Mouse (Mus musculus): ENCODE measurements around the gene Vps35l.

Vps35l gene

DNA sequence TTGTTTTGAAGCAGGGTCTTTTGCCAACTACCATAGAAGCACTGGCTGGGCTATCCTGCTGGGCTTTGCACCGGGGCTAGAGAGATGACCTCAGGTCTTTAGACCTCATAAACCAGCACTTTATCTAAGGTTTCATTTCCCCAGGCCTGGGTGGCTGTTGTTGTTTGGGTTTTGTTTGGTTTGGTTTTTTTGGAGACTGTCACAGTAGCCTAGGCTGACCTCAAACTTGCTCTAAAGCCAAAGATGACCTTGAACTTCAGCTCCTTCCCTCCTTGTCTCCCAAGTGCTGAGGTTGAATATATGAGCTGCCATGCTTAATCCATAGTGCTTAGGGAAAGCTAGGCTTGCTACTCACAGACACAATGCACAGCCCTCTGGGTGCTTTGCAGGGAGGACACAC lies 79.6 kb downstream of the Vps35l start:
- DNase-seq (ENCODE audit: low spot score), result no peak

DNA sequence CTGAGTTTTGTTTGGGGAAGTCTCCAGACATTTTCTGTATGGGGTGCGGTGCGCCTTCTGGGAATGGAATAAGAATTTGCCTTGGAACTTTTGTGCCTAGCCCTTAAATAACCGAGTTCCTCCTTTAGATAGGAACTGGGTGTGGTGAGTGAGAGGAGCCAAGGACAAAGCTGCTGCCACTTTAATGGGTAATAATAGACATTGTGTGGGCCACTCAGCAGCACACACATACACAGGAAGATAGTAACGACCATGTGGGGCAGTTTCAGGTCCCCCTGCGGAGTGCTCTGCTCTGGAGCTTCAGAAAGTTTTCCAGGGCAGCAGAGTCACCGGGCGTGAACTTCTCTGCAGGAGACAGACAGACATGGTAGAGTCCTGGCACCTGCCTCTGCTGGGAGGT lies 81.3 kb downstream of the Vps35l start:
- DNase-seq (ENCODE audit: low spot score), result no peak

DNA sequence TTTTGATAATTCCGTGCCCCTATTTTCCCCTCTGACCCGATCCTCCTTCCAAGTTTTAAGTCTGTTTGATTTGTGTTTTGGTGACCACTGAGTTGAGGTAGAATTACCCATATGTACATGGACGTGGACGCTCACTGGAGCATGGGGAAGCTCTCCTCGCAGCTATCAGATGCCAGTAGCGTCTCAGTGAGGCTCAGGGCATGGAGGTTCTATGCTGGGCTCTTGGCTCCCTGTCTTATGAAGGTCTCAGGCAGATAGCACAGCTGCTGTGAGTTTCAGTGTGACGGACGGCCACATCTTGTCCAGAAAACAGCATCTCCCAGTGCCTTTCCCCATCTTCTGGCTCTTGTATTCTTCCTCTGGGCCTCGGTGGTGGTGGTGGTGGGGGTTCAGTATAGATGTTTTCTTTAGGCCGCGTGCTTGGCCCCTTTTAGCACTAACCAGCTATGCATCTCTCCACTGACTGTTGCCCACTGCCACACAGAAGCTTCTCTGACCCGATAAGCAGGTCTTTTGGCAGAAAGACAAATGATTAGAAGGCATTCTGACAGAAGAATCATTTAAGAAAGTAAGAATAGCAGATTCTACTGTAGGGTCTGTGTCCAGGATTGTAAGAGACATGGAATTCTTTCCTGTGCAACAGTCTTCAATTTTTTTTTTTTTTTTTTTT lies 82.0 kb downstream of the Vps35l start:
- no peak for DNase-seq (ENCODE audit: low spot score)

DNA sequence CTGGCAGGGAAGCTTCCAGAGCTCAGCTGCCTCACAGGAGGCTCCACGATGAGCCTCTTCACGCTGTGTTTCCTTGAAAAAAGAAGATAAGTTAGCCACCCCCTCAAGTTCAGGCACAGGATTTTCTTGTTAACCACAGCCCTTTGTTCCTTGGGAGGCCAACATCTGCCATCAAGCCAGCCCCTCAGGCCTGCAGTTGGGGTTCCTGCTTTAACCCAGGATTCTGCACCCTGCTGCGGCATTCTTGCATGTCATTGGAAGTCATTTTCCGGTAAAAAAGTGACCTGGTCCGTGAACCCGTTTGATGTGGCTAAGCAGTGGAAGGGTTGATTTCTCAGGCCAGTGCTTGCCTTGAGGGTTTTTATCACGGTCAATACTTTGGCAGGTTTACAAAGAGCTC lies 84.4 kb downstream of the Vps35l start:
- no peak for DNase-seq (ENCODE audit: low spot score)

DNA sequence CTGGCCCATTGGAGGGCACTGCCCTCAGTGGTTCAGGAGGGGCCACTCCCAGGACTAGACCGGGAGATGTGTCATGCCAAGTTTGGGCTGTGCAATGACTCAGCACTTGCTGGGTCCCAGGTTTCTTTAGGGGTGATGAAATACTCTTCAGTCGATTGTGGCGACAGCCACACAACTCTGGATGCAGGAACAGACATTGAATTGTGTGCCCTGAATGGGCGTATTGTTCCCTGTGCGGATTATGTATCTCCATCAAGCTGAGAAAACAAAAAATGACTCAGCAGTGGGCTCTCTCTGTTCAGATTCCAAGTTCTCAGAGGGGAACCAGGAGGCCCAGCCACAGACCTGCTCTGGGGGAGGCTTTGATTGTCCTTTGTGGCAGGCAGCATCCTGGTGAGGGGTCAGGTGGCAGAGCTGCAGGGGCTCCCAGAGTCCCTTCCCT lies 88.0 kb downstream of the Vps35l start:
- no peak for DNase-seq (ENCODE audit: low spot score)

DNA sequence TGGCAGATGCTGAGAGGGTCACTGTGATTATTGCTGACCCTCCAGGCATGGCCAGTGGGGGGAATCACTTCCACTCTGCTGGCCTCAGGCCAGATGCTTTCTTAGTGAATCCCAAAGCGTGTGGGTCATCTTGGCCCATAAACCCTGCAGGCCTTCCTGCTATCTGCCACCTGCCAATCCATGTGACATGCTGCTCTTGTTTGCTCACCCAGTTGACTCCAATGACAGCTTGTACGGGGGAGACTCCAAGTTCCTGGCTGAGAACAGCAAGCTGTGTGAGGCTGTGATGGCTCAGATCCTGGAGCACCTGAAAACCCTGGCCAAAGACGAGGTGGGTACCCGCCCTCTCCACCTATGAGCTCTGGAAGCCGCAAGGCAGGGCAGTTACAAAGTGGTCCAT lies 97.9 kb downstream of the Vps35l start:
- DNase-seq (ENCODE audit: low spot score), result no peak

DNA sequence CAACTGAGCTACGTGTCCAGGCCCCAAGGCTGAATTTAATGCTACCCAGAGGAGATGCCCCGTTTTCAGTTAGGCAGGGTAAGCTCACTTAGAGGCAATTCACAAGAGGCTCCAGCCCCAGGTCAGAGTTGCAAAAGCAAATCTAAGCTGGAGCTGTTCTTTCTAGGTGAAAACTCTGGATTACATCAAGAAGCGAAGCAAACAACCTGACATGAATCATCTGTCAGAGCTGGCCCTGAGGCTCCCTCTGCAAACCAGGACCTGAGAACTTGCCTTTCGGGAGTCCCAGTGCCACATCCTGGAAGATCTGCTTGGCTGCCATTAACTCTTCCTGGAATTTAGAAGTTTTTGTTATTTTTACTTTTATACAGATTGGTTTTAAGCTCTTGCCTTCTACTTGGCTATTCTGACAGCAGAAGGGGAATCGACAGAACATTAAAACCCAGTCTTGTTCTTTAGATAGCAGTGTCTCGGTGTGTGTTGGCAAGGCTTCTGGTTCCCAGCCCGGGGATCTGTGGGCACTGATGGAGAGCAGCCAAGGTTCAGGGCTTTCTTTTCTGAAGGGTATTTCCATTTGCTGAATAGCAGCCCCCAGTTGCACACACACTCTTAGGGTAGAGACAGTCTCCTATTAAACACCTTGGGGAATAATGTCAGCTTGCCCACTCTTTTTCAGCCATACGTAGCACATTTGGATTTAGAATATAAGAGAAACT lies 101.2 kb downstream of the Vps35l start:
- peak; percentile 21 for DNase-seq (ENCODE audit: low spot score)

DNA sequence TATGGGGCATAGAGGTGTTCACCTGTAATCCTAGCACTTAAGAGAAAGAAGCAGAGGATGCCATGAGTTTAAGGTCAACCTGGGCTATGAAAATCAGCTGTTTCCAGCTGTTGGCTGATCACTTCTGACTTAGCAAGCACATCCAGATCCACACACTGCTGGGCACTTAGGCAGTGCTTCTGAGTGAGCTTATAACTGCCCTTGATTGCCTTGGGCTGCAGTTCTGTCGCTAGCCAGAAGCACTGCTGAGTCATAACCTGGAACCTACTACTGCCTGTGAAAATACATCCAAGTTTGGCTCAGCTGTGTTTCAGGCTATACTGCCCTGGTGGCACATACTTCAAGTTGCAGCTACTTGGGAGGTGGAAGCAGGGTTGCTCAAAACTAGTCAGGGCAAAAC lies 101.8 kb downstream of the Vps35l start:
- DNase-seq (ENCODE audit: low spot score), result peak; percentile 66

DNA sequence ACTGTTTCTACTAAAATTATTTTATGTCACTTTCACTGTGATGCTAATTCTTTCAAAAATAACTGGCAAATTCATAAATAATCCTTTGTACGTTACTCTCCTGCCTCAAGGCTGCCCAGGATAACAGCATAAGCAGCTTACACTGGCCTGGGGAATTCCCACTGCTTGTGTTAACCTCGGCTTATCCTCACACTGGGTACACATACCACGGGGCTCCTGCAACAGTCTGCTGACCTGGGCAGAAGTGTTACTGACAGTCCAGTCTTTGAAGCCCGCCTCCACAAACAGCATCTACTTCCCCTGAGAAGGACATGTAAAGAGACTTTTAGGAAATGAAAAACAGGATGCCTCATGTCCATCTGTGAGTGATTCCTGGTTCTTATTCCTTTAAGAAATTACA lies 102.9 kb downstream of the Vps35l start:
- DNase-seq (ENCODE audit: low spot score), result no peak

DNA sequence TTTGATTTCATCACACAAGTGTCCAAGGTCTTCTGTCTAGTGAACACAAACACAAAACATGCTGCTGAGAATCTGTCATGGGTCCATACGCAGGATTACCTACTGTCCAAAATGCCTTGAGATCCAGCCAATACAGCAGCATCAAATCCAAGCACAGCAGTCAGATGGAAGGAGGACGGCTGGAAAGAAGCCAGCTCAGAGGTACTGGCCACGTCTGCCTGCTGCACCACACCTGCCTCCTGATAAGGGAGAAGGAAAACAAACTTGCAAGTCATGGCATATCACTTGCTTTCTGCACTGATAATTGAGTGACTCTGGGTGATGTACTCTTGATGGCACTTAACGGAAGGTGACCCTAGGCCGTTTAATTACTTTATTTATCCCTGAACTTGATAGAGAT lies 105.1 kb downstream of the Vps35l start:
- no peak for DNase-seq (ENCODE audit: low spot score)

DNA sequence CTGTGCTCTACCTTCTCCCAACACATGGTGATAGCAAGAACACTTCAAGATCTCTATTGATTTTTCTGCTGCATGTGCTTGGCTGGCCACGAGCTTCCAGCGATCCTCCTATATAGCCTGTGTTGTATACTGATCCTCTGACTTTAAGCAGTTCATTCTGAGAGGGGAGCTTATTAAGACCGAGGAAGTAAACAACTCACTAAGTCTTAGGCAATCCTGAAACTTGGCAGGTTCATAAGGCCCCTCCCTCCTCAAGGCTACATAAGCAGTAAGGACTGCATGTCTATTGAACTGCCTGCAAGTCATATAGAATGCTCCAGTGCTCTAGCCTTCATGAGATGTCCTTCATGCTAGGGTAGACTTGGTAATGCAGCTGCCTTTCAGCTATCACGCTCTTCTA lies 106.3 kb downstream of the Vps35l start:
- peak; percentile 64 for DNase-seq (ENCODE audit: low spot score)

DNA sequence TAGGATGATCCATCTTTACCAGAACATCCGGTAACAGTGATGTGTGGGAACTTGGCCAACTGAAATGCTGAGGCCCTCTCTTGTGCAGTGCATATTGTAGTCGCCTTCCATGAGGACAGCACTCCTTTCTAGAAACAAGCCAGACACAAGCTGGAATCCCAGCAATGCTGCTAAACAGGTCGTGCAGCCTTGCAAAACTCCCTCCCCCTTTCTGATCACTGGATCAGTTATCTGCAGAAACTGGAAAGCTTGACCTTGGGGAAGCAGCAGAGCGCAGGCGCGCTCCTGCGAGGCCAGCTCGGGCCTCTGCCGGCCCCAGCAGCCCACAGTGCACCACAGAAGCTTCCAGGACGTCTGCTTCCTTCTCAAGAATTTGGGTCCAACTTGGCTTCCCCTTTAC lies 108.8 kb downstream of the Vps35l start:
- DNase-seq (ENCODE audit: low spot score), result no peak

DNA sequence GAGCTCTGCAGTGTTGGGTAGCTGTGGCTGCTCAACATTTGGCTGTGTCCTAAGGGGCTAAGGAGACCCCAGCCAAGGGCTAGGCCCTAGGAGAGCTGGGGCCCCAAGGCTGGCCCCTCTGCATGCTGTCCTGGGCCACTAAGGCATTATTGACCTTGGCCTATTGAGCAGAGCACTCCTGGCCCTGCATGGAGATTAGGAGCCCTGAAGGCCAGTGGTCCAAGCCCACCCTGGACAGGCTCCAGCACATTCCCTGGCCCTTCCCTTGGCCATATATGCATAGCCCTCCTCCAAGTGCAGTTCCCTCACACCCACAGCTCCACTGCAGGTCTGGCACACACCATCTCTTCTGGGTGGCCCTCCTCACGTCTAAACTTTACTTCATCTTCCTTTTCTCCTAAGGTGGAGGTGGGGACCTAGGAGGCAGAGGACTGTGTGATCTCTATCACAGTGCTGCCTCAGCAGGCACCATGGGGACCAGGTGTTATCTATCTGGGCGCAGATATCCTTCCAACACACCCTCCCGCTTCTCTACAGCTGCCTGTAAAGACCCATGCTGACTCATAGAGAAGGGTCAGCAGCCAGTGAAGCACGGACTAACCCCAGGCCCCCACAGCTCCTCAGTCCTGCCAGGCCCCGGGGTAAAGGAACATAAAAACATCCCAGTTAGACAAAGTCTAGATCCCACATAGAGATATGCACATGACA lies 109.7 kb downstream of the Vps35l start:
- no peak for DNase-seq (ENCODE audit: low spot score)

DNA sequence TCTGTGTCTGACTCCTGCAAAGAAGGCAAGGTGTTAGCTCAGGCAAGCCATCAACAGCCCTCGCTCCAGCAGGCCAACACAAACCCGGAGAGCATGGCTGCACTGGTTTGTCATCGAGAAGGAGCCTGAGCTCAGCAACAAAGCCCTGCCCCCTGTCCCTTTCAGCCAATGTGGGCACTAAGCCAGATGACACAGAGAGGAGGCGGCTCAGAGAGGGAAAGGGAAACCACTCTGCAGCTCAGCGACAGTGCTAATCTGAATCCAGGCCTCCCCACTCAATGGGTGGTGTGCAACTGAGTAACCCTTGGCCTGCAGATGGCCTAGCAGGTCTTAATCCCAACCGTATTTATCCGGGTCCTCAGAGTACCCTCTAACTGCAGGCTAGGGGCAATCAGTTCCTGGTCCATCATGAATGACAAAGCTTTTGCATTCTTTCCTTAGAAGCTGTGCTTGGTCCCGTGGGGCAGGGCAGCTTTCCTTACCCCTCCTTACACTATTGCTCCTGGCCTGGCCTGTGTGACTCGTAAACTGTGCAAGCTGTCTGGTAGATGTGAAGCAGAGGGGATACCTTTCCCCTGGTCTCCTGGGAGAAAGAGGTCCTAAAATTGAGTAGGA lies 110.8 kb downstream of the Vps35l start:
- DNase-seq (ENCODE audit: low spot score), result peak; percentile 82

DNA sequence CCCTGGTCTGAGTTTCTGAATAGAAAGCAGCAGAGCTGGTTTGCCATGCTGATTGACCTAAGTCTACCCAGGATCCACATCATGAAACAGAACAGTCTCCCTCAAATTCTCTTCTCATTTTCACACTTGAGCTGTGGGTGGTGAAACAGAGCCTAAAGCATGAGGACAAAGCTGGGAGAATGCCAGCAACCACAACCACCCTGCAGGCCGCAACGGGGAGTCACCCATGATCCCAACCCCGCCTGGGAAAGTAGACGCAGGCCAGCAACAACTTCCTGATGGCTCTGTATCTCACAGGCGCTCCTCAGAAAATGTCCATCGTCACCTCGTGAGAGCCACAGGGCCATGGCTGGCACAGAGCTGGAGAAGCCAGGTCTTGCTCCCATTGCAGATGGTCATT lies 111.5 kb downstream of the Vps35l start:
- peak; percentile 41 for DNase-seq (ENCODE audit: low spot score)

DNA sequence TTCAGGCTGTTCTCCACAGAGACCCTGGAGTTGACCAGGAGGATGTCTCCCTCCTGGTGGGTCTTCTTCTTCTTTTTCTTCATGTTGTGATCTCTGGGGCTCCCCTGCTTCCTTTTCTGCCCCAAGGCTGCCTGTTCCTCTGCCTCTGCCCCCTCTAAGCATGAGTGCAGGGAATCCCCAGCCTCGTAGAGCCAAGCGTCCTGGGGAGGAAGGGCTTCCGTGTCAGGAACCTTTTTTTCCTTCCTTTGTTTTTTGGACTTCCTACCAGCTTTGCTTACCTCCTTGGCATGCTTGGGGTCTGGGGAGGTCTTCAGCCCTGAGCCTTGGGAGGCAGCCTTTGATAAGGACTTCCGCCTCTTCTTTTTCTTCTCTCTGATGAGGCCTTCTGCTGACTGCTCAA lies 112.6 kb downstream of the Vps35l start:
- no peak for DNase-seq (ENCODE audit: low spot score)

DNA sequence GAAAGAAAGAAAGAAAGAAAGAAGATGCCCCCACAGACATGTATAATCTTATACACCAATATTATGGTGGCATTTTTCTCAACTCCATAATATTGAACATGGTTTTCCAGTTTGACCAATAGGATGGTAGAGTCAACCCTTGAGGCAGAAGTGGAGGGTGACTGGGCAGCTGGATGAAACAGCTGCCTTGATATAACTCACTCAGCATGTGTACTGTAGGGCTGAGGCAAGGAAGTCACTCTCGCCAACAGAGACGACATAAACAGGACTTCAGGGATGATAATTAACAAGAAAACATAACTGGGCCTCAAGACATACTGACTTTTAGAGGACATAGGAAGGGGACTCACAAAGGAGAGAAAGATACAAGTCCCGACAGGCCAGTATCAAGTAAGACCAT lies 114.6 kb downstream of the Vps35l start:
- DNase-seq (ENCODE audit: low spot score), result no peak

DNA sequence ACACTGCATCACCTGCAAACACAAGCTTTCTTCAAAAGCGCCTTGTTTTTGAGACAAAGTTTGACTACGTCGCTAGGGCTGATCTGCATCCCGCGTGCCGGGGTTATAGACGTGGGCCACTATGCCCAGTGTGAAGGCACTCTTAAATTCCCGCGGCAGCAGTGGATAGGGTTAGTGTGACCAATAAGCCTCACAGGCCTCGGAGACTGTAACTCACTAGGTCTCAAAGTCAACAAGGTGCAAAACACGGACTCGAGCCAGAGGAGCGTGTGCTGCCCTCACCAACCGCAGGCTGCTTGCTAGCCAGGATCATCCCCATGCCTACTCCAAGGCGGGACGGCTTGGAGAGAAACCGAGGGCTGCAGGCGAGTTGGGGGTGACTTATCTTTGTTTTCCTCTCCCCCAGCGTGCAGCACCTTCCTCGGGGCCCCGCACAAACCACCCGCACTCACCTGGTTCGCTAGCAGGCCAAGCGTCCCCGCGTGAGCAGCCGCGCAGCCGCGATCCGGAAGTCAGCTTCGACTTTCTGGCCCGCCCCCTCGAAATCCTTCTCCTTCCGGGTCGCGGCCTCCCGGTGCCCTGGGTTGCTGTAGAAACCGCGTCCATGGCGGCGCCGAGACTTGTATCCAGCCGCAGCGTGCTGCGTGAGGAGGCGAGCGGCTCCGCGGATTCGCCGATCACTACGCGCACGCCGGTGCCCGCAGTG lies 115.3 kb downstream of the Vps35l start, which contains the start of gene Iqck:
TSS of gene Iqck (plus strand) at position 582 of the 706 bp plus-strand sequence.
- DNase-seq (ENCODE audit: low spot score), result peak; percentile 81

DNA sequence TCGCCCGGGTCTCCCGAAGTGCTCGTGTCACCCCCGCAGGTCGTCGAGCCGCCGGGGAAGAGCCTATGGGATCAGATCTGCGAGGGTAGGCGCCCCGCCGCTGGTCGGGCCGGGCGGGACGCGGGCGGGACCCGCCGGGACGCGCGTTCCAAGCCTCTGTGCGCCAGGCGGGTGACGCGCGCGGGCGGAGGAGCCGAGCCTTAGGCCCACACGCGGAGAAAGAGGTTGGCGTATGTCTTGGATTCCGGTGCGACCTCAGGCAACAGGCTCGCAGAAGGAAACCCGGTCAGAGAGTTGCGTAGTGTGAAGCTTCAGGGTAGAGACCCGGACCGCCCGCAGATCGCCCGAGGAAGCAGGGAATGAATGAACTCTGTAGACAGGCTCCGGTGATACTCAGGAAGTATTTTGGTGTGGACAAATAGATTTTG lies 115.9 kb downstream of the Vps35l start, which contains the start of gene Knop1:
TSS of gene Knop1 (minus strand) at position 378 of the 428 bp plus-strand sequence.
- DNase-seq (ENCODE audit: low spot score), result no peak

DNA sequence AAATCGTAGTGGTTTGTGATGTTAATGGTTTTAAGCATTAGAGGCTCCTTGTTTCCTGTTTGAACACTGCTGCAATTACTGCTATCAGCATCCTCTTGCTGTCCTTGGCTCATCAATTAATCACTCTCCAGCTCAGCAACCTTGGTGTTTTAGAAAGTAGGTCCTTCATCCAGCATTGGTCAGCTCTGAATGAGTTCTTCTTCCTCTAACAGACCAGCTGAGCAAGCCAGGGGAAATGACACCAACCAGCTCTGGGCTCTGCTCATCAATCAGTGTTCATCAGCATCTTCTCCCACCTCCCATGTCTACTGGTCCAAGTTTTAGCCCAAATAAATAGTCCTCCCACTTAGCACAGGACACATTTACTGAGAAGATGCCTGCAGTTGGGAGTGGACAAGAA lies 118.6 kb downstream of the Vps35l start:
- DNase-seq (ENCODE audit: low spot score), result no peak

DNA sequence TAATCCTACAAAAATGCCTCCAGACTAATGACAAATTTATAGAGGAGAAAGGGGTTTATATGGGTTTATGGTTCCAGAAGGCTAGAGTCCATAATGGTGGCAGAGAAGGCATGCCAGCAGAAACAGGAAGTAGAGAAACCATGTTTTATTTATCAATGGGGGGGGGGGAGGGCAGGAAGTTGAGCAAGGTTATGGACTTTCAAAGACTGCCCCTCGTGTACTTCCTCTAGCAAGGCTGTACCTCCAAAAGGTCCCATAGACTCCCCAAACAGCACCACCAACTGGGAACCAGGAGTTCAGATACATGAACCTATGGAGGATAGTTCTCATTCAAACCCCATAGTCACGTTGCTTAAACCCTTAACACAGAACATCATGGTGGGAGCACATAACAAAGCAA lies 125.3 kb downstream of the Vps35l start:
- DNase-seq (ENCODE audit: low spot score), result no peak

DNA sequence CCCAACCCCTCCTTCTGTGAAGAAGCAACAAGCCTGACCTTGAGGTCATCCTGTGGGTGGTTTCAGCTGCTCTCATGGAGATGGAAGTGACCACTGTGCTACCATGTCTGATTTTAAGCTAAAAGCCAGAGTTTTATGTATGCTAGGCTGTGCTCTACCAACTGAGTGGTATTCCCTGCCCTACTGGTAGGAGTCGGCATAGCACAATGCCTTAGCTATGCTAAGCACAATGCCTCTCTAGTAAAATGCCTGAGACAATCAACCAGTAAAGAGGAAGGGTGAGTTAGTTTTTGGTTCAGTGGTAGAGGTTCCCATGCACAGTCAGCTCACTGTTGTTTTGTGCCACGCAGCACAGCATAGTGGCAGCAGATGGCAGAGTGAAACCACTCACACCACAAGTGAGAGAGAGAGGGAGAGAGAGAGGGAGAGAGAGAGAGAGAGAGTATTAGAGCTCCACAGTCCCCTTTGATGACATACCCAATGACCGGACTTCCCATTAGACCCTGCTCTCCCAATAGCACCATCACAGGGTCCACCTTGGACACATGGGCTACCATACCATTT lies 139.5 kb downstream of the Vps35l start:
- no peak for DNase-seq (ENCODE audit: low spot score)
